Mouse (Mus musculus): ENCODE measurements around the gene Reps1. TPM values are rescaled to one million over a fixed set of nuclear protein-coding genes. Genes with fewer than 3 reads are reported as not detected.

Reps1 gene
- polyA plus RNA-seq, 1 experiment, result 85.6 TPM

- no peak for DNase-seq (ENCODE audit: low read depth)
- TF ChIP-seq CTCF (IDR thresholded peaks at IDR 0.05; ENCODE audit: borderline replicate concordance, extremely low read depth, insufficient read depth, insufficient read length), result no peak
- TF ChIP-seq POLR2A (IDR thresholded peaks at IDR 0.05; ENCODE audit: borderline replicate concordance, extremely low read depth, insufficient read depth, insufficient read length, poor library complexity, severe bottlenecking), result no peak
These were observed 21.3 kb upstream of the Reps1 start for GRCm38 (mm10) chr10:18034408-18034807.

GRCm38 (mm10) chr10:18036849-18037248 is 18.8 kb upstream of the Reps1 start:
- TF ChIP-seq POLR2A (IDR thresholded peaks at IDR 0.05; ENCODE audit: borderline replicate concordance, extremely low read depth, insufficient read depth, insufficient read length, poor library complexity, severe bottlenecking), result no peak
- TF ChIP-seq CTCF (IDR thresholded peaks at IDR 0.05; ENCODE audit: borderline replicate concordance, extremely low read depth, insufficient read depth, insufficient read length), result no peak
- no peak for DNase-seq (ENCODE audit: low read depth)

- no peak for TF ChIP-seq CTCF (IDR thresholded peaks at IDR 0.05; ENCODE audit: borderline replicate concordance, extremely low read depth, insufficient read depth, insufficient read length)
- no peak for TF ChIP-seq POLR2A (IDR thresholded peaks at IDR 0.05; ENCODE audit: borderline replicate concordance, extremely low read depth, insufficient read depth, insufficient read length, poor library complexity, severe bottlenecking)
- no peak for DNase-seq (ENCODE audit: low read depth)
These were observed 9.3 kb upstream of the Reps1 start for GRCm38 (mm10) chr10:18046380-18046779.

GRCm38 (mm10) chr10:18047380-18048146 is 8.1 kb upstream of the Reps1 start:
- TF ChIP-seq POLR2A (IDR thresholded peaks at IDR 0.05; ENCODE audit: borderline replicate concordance, extremely low read depth, insufficient read depth, insufficient read length, poor library complexity, severe bottlenecking) (no peak), CTCF (IDR thresholded peaks at IDR 0.05; ENCODE audit: borderline replicate concordance, extremely low read depth, insufficient read depth, insufficient read length) (no peak)
- DNase-seq (ENCODE audit: low read depth), result no peak

- TF ChIP-seq CTCF (IDR thresholded peaks at IDR 0.05; ENCODE audit: borderline replicate concordance, extremely low read depth, insufficient read depth, insufficient read length) (peak; percentile 80), POLR2A (IDR thresholded peaks at IDR 0.05; ENCODE audit: borderline replicate concordance, extremely low read depth, insufficient read depth, insufficient read length, poor library complexity, severe bottlenecking) (peak; percentile 86)
- DNase-seq (ENCODE audit: low read depth), result peak; percentile 93
These were observed 509 bp upstream of the Reps1 start for GRCm38 (mm10) chr10:18055009-18055695.

GRCm38 (mm10) chr10:18056391-18056745 is 707 bp downstream of the Reps1 start:
- DNase-seq (ENCODE audit: low read depth), result no peak
- no peak for TF ChIP-seq CTCF (IDR thresholded peaks at IDR 0.05; ENCODE audit: borderline replicate concordance, extremely low read depth, insufficient read depth, insufficient read length)
- TF ChIP-seq POLR2A (IDR thresholded peaks at IDR 0.05; ENCODE audit: borderline replicate concordance, extremely low read depth, insufficient read depth, insufficient read length, poor library complexity, severe bottlenecking), result no peak

- no peak for DNase-seq (ENCODE audit: low read depth)
- no peak for TF ChIP-seq POLR2A (IDR thresholded peaks at IDR 0.05; ENCODE audit: borderline replicate concordance, extremely low read depth, insufficient read depth, insufficient read length, poor library complexity, severe bottlenecking)
- TF ChIP-seq CTCF (IDR thresholded peaks at IDR 0.05; ENCODE audit: borderline replicate concordance, extremely low read depth, insufficient read depth, insufficient read length), result no peak
These were observed 3.1 kb downstream of the Reps1 start for GRCm38 (mm10) chr10:18058681-18059338.

- no peak for TF ChIP-seq CTCF (IDR thresholded peaks at IDR 0.05; ENCODE audit: borderline replicate concordance, extremely low read depth, insufficient read depth, insufficient read length)
- no peak for DNase-seq (ENCODE audit: low read depth)
These were observed 4.1 kb downstream of the Reps1 start for GRCm38 (mm10) chr10:18059807-18060206.

- no peak for DNase-seq (ENCODE audit: low read depth)
- TF ChIP-seq POLR2A (IDR thresholded peaks at IDR 0.05; ENCODE audit: borderline replicate concordance, extremely low read depth, insufficient read depth, insufficient read length, poor library complexity, severe bottlenecking) (no peak), CTCF (IDR thresholded peaks at IDR 0.05; ENCODE audit: borderline replicate concordance, extremely low read depth, insufficient read depth, insufficient read length) (no peak)
These were observed 5.1 kb downstream of the Reps1 start for GRCm38 (mm10) chr10:18060778-18061177.

- DNase-seq (ENCODE audit: low read depth), result no peak
These were observed 5.9 kb downstream of the Reps1 start for GRCm38 (mm10) chr10:18061533-18061932.

GRCm38 (mm10) chr10:18064606-18065228 is 9.1 kb downstream of the Reps1 start:
- no peak for DNase-seq (ENCODE audit: low read depth)

More at GRCm38 (mm10) chr10:18061533-18061932, 5.9 kb downstream of the Reps1 start:
- TF ChIP-seq CTCF (IDR thresholded peaks at IDR 0.05; ENCODE audit: borderline replicate concordance, extremely low read depth, insufficient read depth, insufficient read length) (no peak), POLR2A (IDR thresholded peaks at IDR 0.05; ENCODE audit: borderline replicate concordance, extremely low read depth, insufficient read depth, insufficient read length, poor library complexity, severe bottlenecking) (no peak)

More at GRCm38 (mm10) chr10:18064606-18065228, 9.1 kb downstream of the Reps1 start:
- no peak for TF ChIP-seq POLR2A (IDR thresholded peaks at IDR 0.05; ENCODE audit: borderline replicate concordance, extremely low read depth, insufficient read depth, insufficient read length, poor library complexity, severe bottlenecking)
